Mouse (Mus musculus): ENCODE measurements at regions not wholly inside any gene's neighbourhood (a gene's known extent, or its start where the extent isn't known, plus 50 kb on each side); places are given as distances from the start of the nearest gene placed in this dataset.

DNA sequence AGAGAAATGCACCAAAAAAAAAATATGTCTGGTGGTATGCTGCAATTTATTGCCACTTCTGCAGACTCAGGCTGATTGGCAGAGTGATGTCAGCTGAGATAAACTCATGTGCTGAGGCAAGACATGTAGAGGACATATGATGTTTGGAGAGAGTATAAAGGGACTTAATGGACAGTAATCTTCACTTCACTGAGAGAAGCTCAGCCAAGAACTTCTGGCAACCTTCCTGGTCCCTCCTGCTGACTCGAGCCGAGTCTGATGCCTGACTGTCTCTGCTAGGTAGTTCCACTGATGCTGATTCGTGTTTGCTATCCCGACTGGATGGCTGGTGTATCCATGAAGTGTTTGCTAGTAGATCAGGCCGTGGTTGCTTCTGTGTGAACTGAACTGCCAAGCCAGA, 354.7 kb upstream of the Meis1 start:
- Histone ChIP-seq H3K27me3 (replicated peaks) (no peaks in the 10 kb centered on the region), H3K36me3 (no peaks in the 10 kb centered on the region), H3K4me3 (replicated peaks) (no peak overlapping the region), H3K9ac (replicated peaks) (no peak overlapping the region), H3K9me3 (replicated peaks) (no peaks in the 10 kb centered on the region), H3K4me2 (no peak overlapping the region), H3K27ac (replicated peaks) (no peak overlapping the region), H3K4me1 (no peaks in the 10 kb centered on the region)
- WGBS = 77% methylated on average over 5 of the region's 5 CpGs
- no peak for ATAC-seq (ENCODE audit: low FRiP score)

DNA sequence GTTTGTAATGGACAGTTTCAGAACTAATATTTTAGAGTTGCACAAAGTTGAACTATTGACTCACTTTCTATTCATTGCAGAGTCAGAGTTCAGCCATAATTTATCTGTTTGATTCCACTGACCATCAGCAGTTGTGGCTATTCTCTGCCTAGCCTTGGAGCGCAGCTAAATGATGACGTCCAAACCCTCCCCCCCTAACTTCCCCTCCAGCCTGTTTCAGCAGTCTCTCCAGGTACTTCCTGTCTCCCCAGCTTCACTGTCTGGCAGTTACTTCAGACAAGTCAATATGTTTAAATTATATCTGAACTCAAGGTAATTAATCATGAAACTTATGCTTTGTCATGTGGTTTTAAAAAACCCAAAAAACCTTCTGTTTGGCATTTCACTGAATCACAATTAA, 362.1 kb upstream of the Meis1 start:
- no peak overlapping the region for H3K4me3 ChIP-seq (replicated peaks)
- H3K27ac ChIP-seq (replicated peaks) = no peak overlapping the region
- no peaks in the 10 kb centered on the region for H3K9me3 ChIP-seq (replicated peaks)
- 50% methylated on average over 2 of the region's 2 CpGs for WGBS
- no peaks in the 10 kb centered on the region for H3K27me3 ChIP-seq (replicated peaks)
- no peak overlapping the region for H3K9ac ChIP-seq (replicated peaks)
- H3K36me3 ChIP-seq = no peaks in the 10 kb centered on the region
- no peak overlapping the region for H3K4me2 ChIP-seq
- no peaks in the 10 kb centered on the region for H3K4me1 ChIP-seq
- no peak for ATAC-seq (ENCODE audit: low FRiP score)

DNA sequence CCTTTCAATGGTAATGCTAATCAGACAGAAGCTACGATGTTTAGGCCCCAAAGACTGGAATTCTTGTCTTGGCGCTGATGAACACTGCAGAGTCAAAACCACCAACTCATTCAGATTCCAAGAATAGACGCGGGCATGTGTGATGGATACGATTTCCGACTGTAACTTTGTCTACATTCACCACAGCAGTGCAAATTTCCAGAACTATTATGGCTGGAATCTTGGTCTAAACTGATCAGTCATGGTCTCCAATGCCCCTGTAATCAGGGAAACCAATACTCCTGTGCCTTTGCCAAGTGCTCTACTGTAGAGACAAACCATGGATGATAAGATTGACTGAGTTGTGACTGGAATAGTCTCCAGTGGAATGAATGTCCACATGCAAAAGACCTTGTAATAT, 370.4 kb upstream of the Meis1 start:
- no peak overlapping the region for H3K9ac ChIP-seq (replicated peaks)
- H3K4me3 ChIP-seq (replicated peaks) = no peak overlapping the region
- H3K27me3 ChIP-seq (replicated peaks) = no peaks in the 10 kb centered on the region
- no peaks in the 10 kb centered on the region for H3K36me3 ChIP-seq
- no peaks in the 10 kb centered on the region for H3K9me3 ChIP-seq (replicated peaks)
- H3K27ac ChIP-seq (replicated peaks) = no peak overlapping the region
- ATAC-seq (ENCODE audit: low FRiP score) = no peak
- no peak overlapping the region for H3K4me2 ChIP-seq
- no peaks in the 10 kb centered on the region for H3K4me1 ChIP-seq
- 93% methylated on average over 6 of the region's 6 CpGs for WGBS

DNA sequence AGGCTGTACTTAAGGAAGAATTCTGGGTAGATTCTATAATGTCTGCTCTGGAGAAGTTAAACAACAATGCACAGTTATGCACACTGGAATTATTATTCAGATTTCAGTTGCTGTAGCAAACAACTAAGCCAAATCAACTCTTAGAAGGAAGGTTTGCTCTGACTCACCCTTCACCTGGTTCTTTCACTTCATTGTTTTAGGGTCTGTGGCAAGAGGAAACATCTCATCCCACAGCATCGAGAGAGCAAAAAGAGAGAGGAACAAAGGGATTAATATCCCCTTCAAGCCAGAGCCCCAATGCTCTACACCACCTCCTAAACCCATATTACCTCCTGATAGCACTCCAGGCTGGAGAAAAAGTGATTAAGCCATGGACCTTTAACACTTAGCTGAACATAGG, 373.4 kb upstream of the Meis1 start:
- ATAC-seq (ENCODE audit: low FRiP score) = no peak
- no peaks in the 10 kb centered on the region for H3K27me3 ChIP-seq (replicated peaks)
- H3K36me3 ChIP-seq = no peaks in the 10 kb centered on the region
- H3K4me1 ChIP-seq = no peaks in the 10 kb centered on the region
- H3K9me3 ChIP-seq (replicated peaks) = no peaks in the 10 kb centered on the region
- 67% methylated on average over 1 of the region's 1 CpGs for WGBS
- no peak overlapping the region for H3K9ac ChIP-seq (replicated peaks)
- H3K4me3 ChIP-seq (replicated peaks) = no peak overlapping the region
- no peak overlapping the region for H3K27ac ChIP-seq (replicated peaks)
- H3K4me2 ChIP-seq = no peak overlapping the region

DNA sequence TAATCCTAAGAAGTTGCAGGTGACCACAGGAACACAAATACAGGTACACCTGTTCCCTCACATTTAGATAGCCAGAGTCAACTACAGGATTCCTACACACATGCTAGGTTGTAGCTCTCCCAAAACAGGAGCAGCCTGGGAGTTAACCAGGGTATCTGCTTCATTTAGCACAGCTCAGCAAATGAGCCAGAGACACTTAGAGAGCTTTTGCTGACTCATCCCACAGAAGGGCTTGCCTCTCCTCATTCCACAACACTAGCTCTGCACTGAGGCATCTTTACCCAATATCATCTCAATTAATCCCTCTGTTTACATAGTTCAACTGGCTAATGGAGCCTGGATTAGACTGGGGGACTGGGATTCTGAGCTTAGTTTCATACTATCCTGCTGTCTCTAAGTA, 375.6 kb upstream of the Meis1 start:
- Histone ChIP-seq H3K9me3 (replicated peaks) (no peaks in the 10 kb centered on the region), H3K9ac (replicated peaks) (no peak overlapping the region), H3K27me3 (replicated peaks) (no peaks in the 10 kb centered on the region), H3K4me3 (replicated peaks) (no peak overlapping the region), H3K4me1 (no peaks in the 10 kb centered on the region), H3K27ac (replicated peaks) (no peak overlapping the region), H3K36me3 (no peaks in the 10 kb centered on the region), H3K4me2 (no peak overlapping the region)
- no peak for ATAC-seq (ENCODE audit: low FRiP score)

DNA sequence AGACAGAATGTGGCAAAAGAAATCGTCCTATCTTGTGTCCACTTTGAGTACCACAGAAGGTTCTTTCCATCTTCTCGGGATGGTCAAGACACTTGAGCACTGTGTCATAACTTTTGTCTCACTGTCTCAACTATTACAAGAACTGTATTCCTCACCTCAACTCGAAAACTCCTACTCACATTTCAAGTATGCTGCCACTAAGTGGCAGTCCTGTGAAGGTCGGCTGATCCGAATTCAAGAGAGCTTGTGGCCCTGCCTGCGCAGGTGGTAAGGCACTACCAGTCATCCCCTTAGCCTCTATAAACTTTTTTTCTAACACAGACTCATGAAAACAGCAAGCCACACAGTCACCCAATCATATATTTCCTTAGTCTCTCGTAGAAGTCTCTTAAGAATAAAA, 381.6 kb upstream of the Meis1 start:
- no peaks in the 10 kb centered on the region for H3K36me3 ChIP-seq
- H3K27ac ChIP-seq (replicated peaks) = no peak overlapping the region
- H3K4me1 ChIP-seq = no peaks in the 10 kb centered on the region
- no peak overlapping the region for H3K9ac ChIP-seq (replicated peaks)
- H3K27me3 ChIP-seq (replicated peaks) = no peaks in the 10 kb centered on the region
- H3K4me2 ChIP-seq = no peak overlapping the region
- no peaks in the 10 kb centered on the region for H3K9me3 ChIP-seq (replicated peaks)
- no peak overlapping the region for H3K4me3 ChIP-seq (replicated peaks)
- whole genome bisulfite sequencing = 85% methylated on average over 7 of the region's 7 CpGs
- no peak for ATAC-seq (ENCODE audit: low FRiP score)

DNA sequence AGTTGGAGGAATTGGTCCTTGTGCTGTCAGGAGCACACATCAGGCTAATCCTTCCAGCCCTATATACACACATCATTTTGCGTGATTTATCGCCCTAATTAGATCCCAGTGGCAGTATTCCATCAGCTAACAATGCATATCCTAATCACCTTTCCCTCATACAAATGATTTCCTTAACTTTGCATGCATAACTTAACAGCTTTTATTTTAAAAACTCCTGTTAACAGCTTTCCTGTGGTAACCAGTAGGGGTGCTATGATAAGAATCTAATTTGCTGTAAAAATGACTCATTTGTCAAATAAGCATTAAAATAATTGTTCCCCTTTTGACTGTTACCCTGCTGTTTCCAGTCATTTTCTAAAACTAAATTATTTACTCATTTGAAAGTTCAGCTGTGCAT, 401.4 kb upstream of the Meis1 start:
- Histone ChIP-seq H3K4me2 (no peak overlapping the region), H3K9ac (replicated peaks) (no peak overlapping the region), H3K27me3 (replicated peaks) (no peaks in the 10 kb centered on the region; the same call in 1 of the 2 replicates), H3K4me1 (peaks cover 15% of the 10 kb centered on the region), H3K4me3 (replicated peaks) (no peak overlapping the region), H3K9me3 (replicated peaks) (no peaks in the 10 kb centered on the region), H3K36me3 (no peaks in the 10 kb centered on the region), H3K27ac (replicated peaks) (no peak overlapping the region)
- WGBS = 75% methylated on average over 2 of the region's 2 CpGs
- no peak; the same call in 1 of the 2 replicates for ATAC-seq (ENCODE audit: low FRiP score)

DNA sequence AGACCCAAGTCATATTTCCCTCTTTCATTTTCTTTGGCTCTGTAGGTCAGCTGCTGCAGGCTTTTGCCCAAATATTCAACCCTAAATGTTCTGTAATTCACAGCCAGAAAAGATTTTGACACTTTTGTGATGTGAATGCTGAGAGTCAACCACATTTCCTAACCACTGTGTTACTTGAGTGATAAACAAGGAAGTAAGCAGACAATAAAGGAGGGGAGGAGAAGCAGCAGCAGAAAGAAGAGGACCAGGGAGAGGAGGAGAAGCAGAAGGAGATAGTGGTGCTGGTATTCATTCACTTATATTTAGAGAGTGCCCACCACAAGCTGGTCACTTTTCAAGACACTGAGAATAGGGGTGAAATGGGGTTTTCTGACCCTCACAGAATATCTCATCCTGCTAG, 404.5 kb upstream of the Meis1 start:
- peaks cover 15% of the 10 kb centered on the region for H3K4me1 ChIP-seq
- H3K9me3 ChIP-seq (replicated peaks) = no peaks in the 10 kb centered on the region
- no peak for ATAC-seq (ENCODE audit: low FRiP score)
- no peaks in the 10 kb centered on the region for H3K36me3 ChIP-seq
- H3K27me3 ChIP-seq (replicated peaks) = no peaks in the 10 kb centered on the region
- no peak overlapping the region for H3K4me3 ChIP-seq (replicated peaks)
- H3K27ac ChIP-seq (replicated peaks) = no peak overlapping the region
- H3K9ac ChIP-seq (replicated peaks) = no peak overlapping the region
- H3K4me2 ChIP-seq = peak overlapping the region; percentile 44

DNA sequence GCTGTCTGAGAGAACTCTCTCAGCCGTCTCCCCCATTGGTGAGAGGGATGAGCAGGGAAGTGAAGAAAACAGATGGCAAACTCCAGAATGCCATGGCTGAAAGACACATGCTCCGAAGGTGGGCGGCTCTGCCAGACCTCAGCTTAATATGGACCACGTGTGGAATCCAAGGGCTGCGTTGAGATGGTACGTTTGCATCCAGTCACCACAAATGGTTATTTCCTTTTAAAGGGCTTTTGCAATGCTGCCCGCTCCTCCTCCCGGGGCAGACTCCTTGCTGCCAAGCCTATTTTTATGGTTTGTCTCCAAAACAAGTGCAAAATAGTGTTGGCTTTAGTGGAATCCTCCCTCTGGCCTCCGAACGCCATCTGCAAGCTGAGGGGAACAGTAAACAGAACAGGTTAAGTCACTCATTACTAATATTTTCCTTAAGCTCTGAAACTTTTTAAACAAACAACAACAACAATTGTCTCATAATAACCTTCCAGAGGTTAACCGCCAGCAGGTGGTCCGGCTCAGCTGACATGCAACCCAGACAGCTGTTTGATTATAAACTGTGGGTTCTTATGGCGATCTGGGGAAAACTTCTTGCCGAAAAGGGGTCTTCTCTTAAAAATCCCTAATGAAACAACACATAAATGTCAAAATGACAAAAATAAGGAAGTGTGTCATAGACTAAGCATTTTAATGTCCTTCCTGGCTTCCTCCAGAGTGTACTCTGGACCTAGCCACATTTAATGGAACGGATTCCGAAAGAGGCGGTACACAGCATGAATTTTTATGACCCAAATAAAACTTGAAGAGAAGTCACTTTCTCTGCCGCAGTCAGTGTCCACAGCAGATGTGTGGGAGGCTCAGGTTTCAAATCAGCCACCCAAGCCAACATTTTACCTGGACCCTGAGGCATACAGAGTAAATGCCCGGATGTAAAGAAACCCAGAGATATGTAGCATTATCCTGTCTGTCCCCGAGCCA, 405.3 kb upstream of the Meis1 start:
- WGBS = 25% methylated on average over 20 of the region's 20 CpGs
- Histone ChIP-seq H3K4me2 (peak overlapping the region; percentile 44), H3K9me3 (replicated peaks) (no peaks in the 10 kb centered on the region), H3K4me1 (peaks cover 15% of the 10 kb centered on the region), H3K36me3 (no peaks in the 10 kb centered on the region), H3K27me3 (replicated peaks) (no peaks in the 10 kb centered on the region), H3K9ac (replicated peaks) (no peak overlapping the region), H3K27ac (replicated peaks) (peak overlapping the region; percentile 28; the same call in 1 of the 2 replicates), H3K4me3 (replicated peaks) (0 out of 2 replicates have a peak overlapping the region, but pooled peaks have one; percentile 8)
- ATAC-seq (ENCODE audit: low FRiP score) = no peak; the same call in 1 of the 2 replicates

DNA sequence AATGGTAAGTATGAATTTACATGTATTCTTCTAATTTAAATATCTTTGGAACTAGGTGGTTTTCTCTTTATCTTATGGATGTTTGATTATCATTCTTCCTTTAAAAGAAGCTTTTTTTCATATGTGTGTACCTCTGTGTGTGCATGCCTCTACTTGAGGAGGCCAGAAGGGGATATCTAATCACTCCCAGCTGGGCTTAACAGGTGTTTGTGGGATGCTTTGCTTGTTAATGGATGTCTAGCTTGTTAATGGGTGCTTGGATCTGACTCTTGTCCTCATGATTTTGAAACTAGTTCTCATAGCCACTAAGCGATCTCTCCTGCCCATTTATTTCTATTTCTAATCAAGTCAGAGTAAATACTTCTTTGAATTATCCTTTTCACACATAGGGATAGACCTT, 408.8 kb upstream of the Meis1 start:
- WGBS = 92% methylated on average over 1 of the region's 1 CpGs

DNA sequence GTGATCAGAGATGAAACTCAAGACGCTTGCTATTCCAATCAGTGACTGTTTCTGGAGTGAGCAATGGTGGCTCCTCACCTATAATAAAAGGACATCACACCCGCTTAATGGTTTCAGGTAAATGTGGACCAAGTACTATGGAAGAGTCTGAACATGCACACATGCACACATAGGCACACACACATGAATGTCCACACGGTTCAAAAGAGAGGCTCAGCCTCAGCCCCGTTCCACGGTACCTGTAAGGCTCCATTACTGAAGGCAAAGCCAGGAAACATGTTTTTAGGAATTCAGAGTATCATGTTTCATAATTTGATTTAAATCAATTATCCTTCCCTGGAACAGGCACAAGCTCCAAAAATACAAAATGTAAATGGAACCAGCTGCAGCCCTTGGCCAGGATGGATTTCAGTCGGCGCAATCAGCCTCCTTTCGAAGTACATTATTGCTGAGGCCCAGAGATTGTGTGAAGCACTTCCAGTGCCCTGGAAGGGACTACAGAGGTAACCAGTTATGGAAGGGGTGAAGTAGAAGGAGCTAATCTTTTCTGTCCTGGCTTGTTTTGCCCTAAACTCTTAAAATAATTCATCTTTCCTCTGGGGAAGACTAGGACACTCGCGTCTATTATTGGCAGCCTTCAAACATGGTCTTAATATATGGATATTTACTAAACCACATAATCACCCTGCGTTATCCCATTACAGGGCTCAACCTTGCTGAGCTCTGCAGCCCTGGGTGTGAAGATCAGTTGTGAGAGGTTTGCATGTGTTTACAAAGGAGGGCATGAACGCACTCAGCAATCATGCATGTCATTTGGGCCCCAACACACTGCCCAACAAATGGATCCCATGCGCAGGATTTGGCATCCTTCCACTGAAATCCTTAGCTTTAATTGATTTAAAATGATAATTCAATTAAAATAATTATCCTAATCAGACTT, 415.2 kb upstream of the Meis1 start:
- H3K4me1 ChIP-seq = no peaks in the 10 kb centered on the region
- H3K4me3 ChIP-seq (replicated peaks) = no peak overlapping the region
- 81% methylated on average over 13 of the region's 13 CpGs for WGBS
- H3K9ac ChIP-seq (replicated peaks) = no peak overlapping the region
- no peak overlapping the region for H3K4me2 ChIP-seq
- H3K27me3 ChIP-seq (replicated peaks) = no peaks in the 10 kb centered on the region; the same call in 1 of the 2 replicates
- H3K9me3 ChIP-seq (replicated peaks) = no peaks in the 10 kb centered on the region
- no peaks in the 10 kb centered on the region for H3K36me3 ChIP-seq
- ATAC-seq (ENCODE audit: low FRiP score) = no peak
- H3K27ac ChIP-seq (replicated peaks) = no peak overlapping the region

More for the DNA sequence above, 408.8 kb upstream of the Meis1 start:
- no peaks in the 10 kb centered on the region; the same call in 1 of the 2 replicates for H3K27me3 ChIP-seq (replicated peaks)
- no peaks in the 10 kb centered on the region for H3K9me3 ChIP-seq (replicated peaks)
- no peak for ATAC-seq (ENCODE audit: low FRiP score)
- no peaks in the 10 kb centered on the region for H3K36me3 ChIP-seq
- no peak overlapping the region for H3K9ac ChIP-seq (replicated peaks)
- H3K27ac ChIP-seq (replicated peaks) = no peak overlapping the region
- H3K4me3 ChIP-seq (replicated peaks) = no peak overlapping the region
- peaks cover 15% of the 10 kb centered on the region for H3K4me1 ChIP-seq
- H3K4me2 ChIP-seq = no peak overlapping the region

Data from neural tube, embryonic 15.5 days (tissue).